Mouse (Mus musculus): ENCODE data around the gene Tbc1d12. TPM values are rescaled to one million over a fixed set of nuclear protein-coding genes. Genes with fewer than 3 reads are reported as not detected.
A peak's percentile ranks its signal among the peaks of the same experiment; 100 is the strongest.

Gene Tbc1d12
- total and polyA plus RNA-seq, 3 experiments: 1.7 to 3.2 (median 1.9) TPM

DNA sequence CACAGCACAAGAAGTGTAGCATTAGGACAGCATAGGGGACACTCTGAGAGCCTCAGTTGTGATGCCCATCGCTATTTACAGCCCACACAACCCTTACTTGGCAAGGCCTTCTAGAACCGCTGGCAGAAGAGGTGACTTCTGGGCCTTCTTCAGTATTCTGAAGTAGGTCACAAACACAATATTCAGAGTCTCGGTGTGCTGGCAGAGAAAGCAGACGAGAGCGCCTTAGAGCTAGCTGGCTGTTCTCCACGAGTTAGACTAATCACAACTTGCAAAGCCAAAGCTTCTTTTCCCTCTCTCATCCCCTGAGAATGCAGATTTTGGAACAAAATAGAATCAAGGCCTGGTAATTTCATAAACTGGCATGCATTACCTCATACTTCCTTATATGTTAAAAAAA, 37.6 kb upstream of the Tbc1d12 start:
- DNase-seq (ENCODE audit: extremely low read depth): no peak
- no peak overlapping the region for H3K4me3 ChIP-seq (replicated peaks in 1 of 3; ENCODE audit: low read depth in 2 of 3, low read length in 2 of 3, poor library complexity in 1 of 3)
- dilution Hi-C loops (cut with MboI; ENCODE audit: extremely low pct_ligation_motif_present, extremely low pct_unique_long_range_greater_than_20kb, low sequenced_read_pairs): no loop called here
- H3K79me2 ChIP-seq (replicated peaks; ENCODE audit: control insufficient read depth, extremely low read depth, insufficient read depth, poor library complexity, severe bottlenecking): no peaks in the 10 kb centered on the region; the same call in 1 of the 2 replicates
- H3K4me1 ChIP-seq (ENCODE audit: control insufficient read depth in 1 of 2, insufficient read depth in 2 of 2): no peaks in the 10 kb centered on the region
- H3K27me3 ChIP-seq (replicated peaks): no peaks in the 10 kb centered on the region
- no peaks in the 10 kb centered on the region for H3K9me3 ChIP-seq (replicated peaks; ENCODE audit: low read length)
- H3K4me2 ChIP-seq (ENCODE audit: insufficient read depth, low read depth, poor library complexity, severe bottlenecking): no peak overlapping the region
- in situ Hi-C loops (cut with MboI; ENCODE audit: low pct_ligation_motif_present, low pct_unique_long_range_greater_than_20kb, low sequenced_read_pairs): loop anchor here (25.0 kb wide), 1 partner anchor 386 kb away; no protein-coding TSS in a partner anchor
- no peak overlapping the region for H3K9ac ChIP-seq (ENCODE audit: insufficient read depth, low read depth)
- TF ChIP-seq ETS1 (conservative IDR thresholded peaks at IDR 0.05; ENCODE audit: low read depth, low read length) (no peak), RCOR1 (conservative IDR thresholded peaks at IDR 0.05; ENCODE audit: low read depth, low read length) (no peak), ELF1 (IDR thresholded peaks at IDR 0.05; ENCODE audit: low read depth, low read length) (no peak), PAX5 (IDR thresholded peaks at IDR 0.05; ENCODE audit: low read length) (no peak), POLR2AphosphoS2 (IDR thresholded peaks at IDR 0.05; ENCODE audit: low read depth, low read length) (no peak), MEF2A (IDR thresholded peaks at IDR 0.05; ENCODE audit: borderline replicate concordance, low read depth, low read length) (no peak), SIN3A (IDR thresholded peaks at IDR 0.05; ENCODE audit: low read length) (no peak), NRF1 (IDR thresholded peaks at IDR 0.05; ENCODE audit: low read depth, low read length) (no peak)
- H3K27ac ChIP-seq (ENCODE audit: insufficient read depth, low read depth): no peak overlapping the region
- peaks cover 71 to 94% of the 10 kb centered on the region in 2 experiments for H3K36me3 ChIP-seq (replicated peaks in 1 of 2; ENCODE audit: control insufficient read depth in 1 of 2, insufficient read depth in 1 of 2, low read length in 1 of 2)

DNA sequence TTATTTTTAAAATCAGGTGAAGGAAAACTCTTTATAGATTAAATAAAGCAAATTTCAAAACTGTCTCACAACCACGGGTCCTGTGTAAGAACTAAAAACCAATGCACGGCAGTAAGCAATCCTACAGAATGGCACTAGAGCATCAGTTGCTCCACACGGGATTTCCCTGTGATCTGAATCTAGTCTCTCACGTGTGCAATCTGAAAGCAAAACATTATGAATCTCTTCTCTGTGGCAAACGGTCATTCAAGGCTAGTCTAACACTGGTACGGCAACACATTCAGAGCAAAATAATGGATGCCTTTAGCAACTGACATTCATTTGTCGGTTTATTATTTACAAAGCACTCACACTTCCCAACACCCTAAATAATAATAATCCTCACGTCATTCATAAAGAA, 18.2 kb upstream of the Tbc1d12 start:
- H3K9ac ChIP-seq (ENCODE audit: insufficient read depth, low read depth): peak overlapping the region; percentile 81
- in situ Hi-C loops (cut with MboI; ENCODE audit: low pct_ligation_motif_present, low pct_unique_long_range_greater_than_20kb, low sequenced_read_pairs) (no loop called here), dilution Hi-C loops (cut with MboI; ENCODE audit: extremely low pct_ligation_motif_present, extremely low pct_unique_long_range_greater_than_20kb, low sequenced_read_pairs) (no loop called here)
- H3K27me3 ChIP-seq (replicated peaks): no peaks in the 10 kb centered on the region
- peak overlapping the region; percentile 67 to 86 (median 78) for H3K4me3 ChIP-seq (replicated peaks in 1 of 3; ENCODE audit: low read depth in 2 of 3, low read length in 2 of 3, poor library complexity in 1 of 3)
- peak overlapping the region; percentile 96 for H3K4me2 ChIP-seq (ENCODE audit: insufficient read depth, low read depth, poor library complexity, severe bottlenecking)
- H3K4me1 ChIP-seq (ENCODE audit: control insufficient read depth in 1 of 2, insufficient read depth in 2 of 2): peaks cover 7 to 13% of the 10 kb centered on the region in 2 experiments; a peak in 3 of 4 replicates
- TF ChIP-seq ZKSCAN1 (IDR thresholded peaks at IDR 0.05; ENCODE audit: borderline replicate concordance, low read depth, low read length) (no peak), MYC (IDR thresholded peaks at IDR 0.05; ENCODE audit: low read depth, low read length) (0 out of 2 replicates have a peak, but pooled peaks have one; percentile 36), E2F4 (IDR thresholded peaks at IDR 0.05; ENCODE audit: insufficient replicate concordance, low read depth, low read length) (no peak), KAT2A (IDR thresholded peaks at IDR 0.05; ENCODE audit: insufficient replicate concordance, low read length) (no peak), BHLHE40 (IDR thresholded peaks at IDR 0.05; ENCODE audit: low read depth, low read length) (peak; percentile 64), MXI1 (IDR thresholded peaks at IDR 0.05; ENCODE audit: low read depth, low read length) (no peak)
- DNase-seq (ENCODE audit: extremely low read depth): peak; percentile 9
- H3K36me3 ChIP-seq (replicated peaks in 1 of 2; ENCODE audit: control insufficient read depth in 1 of 2, insufficient read depth in 1 of 2, low read length in 1 of 2): peaks cover 26 to 38% of the 10 kb centered on the region in 2 experiments
- H3K27ac ChIP-seq (ENCODE audit: insufficient read depth, low read depth): no peak overlapping the region
- peaks cover 20% of the 10 kb centered on the region for H3K79me2 ChIP-seq (replicated peaks; ENCODE audit: control insufficient read depth, extremely low read depth, insufficient read depth, poor library complexity, severe bottlenecking)
- H3K9me3 ChIP-seq (replicated peaks; ENCODE audit: low read length): no peaks in the 10 kb centered on the region
